Mouse (Mus musculus): ENCODE measurements around the gene Acvr1.

- no peak for TF ChIP-seq CTCF (IDR thresholded peaks at IDR 0.05; ENCODE audit: low read depth)
- no peak for TF ChIP-seq EP300 (IDR thresholded peaks at IDR 0.05; ENCODE audit: low read depth)
Measured at GRCm38 (mm10) chr2:58425436-58426004, 141.4 kb downstream of the Acvr1 start.

Data from heart, postnatal 0 days (tissue).